Mouse (Mus musculus): ENCODE data around the gene Tle1.

GRCm38 (mm10) chr4:72167171-72167570, 33.5 kb downstream of the Tle1 start:
- TF ChIP-seq CTCF (IDR thresholded peaks at IDR 0.05; ENCODE audit: low read depth, low read length) (no peak), POLR2A (IDR thresholded peaks at IDR 0.05; ENCODE audit: extremely low read depth, insufficient read depth, low read length) (no peak)
